Mouse (Mus musculus) yolk sac, embryonic 10.5 days (tissue): Measurements from ENCODE around the gene Noa1.

Experiments
- DNase-seq: peaks from one replicate; pipeline ENCODE4 v3.0.0-alpha.2; 2017; ENCODE audit warnings: low spot score

Noa1 gene

DNA sequence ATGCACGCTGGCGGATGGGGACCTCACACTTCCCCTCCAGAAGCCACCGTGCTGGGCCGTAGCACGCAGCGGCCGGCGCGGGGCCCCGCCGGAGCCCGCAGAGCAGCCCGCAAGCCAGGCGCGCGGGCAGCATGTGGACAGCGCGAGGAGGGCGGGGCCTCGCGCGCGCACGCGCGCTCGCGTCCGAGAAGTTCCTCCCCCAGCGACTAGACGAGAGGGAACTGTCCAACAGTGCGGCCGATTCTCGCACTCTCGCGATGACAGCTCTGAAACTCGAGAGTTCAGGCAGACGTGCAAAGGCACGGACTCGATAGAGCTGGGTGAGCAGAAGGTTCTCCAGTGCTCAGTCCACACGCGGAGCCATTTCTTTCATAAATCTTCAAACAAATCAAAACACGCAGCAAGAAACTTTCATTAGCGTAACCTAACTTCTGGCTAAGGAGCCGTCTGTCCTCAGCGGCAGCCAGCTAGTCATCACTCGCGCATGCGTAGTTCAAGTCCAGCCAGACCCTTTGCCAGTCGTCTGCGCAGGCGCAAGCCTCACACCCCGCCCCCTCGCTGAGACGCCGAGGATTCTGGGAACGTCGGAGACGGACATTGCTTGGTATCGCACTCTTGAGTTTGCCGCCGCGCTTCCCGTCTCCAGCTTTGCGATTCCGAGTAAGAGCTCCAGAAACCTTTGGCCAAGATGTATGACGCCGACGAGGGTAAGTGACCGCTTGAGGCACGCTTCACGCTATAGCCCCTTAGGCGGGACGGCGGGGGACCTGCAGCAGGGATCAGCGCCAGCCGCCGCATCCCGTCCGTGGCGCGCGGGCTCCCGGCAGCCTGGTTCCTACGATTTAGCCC lies at the start of gene Noa1, which contains the start of gene Polr2b:
Gene Noa1 (minus strand): TSS at position 161 of the 849 bp plus-strand sequence.
Gene Polr2b (plus strand): TSS at position 224 of the 849 bp plus-strand sequence.
- peak; percentile 98 for DNase-seq

DNA sequence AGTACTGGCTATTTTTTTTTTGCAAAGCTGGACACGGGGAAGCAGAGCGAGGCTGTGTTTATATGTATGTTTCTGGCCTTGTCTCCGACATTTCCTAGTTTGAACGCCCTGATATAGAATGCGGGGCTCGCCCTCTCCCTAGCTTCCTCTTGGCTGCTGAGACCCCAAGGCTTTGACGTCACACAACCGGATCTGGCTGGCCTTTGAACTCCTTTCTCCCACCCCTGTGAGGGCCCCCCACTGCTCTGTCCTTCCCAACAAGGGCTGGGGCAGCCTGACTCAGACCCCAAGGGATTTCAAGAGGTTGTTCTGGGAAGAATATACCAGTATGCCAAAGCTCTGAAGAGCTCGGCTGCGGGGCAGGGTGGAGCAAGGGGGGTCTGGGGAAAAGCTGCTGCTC lies 48.5 kb upstream of the Noa1 start:
- peak; percentile 69 for DNase-seq

DNA sequence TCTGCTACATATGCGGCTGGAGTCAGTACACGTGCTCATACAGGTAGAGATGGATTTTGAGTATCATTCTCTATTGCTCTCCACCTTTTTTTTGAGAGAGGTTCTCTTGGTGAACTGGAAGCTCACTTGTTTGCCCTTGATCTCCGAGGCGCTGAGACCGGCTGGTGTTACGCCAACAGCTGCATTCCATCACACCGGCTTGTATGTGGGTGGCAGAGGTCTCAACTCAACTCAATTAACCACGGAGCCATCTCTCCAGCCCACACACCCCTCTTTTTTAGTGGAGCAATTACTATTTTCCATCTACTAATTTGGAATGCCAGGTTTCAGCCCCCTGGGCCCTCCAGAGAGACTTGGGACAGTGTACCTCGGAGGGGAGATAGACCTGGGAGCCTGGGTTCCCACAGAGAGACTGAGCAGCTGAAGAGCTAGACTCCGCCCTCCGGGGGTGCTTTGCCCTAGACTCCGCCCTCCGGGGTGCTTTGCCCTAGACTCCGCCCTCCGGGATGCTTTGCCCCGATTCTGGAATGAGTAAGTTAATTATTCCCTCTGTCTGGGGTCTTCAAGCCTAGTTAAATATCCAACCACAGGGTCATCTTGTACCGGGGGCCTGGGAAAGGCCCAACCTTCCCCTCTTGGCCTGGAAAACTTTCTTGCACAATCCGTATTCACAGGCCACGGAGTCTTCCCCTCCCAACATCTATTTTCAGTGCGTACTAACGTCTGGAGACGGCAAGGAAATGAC lies 47.7 kb upstream of the Noa1 start:
- peak; percentile 69 for DNase-seq

DNA sequence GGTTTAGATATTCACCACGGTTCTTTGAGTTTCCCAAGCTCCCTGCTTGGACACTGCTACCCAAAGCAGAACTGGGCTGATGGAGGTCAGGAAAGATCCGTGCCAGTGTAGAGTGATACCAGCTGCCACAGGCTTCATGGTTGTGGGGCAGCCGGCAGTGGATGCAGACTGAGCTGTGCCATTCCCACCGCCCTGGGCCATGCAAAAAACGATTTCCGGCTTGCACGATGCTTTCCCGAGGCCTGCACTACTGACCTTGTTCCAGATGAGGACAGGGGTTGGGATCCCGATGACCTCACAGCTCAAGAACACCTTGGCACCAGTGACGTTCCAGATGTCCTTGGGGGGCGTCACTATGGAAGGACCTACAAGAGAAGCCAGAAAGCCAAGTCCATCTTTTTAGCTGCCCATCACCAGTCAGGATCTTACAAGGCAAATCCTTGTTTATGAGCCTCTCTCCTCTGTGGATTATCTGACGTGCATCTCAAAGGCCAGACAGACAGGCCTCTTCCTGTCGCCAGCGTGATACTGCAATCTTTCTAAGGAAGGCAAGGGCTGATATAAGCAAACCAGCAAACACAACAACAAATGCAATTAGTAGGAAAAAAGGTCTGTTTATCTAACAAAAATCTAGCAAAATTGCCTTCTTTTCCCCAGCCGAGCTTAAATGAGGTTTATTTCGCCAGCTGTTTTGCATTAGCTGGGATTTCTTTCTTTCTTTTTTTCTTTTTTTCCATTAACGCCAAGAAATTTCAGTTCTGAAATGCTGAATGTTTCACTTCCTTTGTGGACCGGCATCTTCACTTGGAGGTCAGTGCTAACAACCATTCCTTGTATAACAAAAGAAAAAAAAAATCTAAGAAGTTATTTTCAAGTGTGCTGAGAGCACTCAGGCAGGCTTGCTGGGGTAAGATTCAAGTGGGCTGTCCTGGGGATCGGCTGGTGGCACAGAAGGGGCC lies 45.7 kb upstream of the Noa1 start:
- no peak for DNase-seq

DNA sequence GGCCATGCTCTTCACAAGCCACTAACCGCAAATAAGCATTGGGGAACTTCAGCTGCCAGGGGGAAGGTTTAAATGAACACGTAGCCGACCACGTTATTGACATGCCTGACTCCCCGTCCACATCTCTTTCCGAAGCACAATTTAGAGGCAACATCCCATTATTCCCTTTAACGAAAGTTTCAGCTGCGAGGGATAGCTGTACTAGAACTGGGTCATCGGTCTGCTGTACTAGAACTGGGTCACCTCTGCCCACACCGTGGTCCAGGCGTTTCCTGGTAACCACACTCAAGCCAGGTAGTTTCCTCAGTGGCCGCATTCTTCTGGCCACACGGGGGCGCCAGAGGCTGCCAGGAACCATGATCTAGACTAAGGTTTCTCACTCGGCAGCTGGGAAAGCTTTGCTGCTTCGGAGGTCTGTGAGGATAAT lies 44.5 kb upstream of the Noa1 start:
- DNase-seq = peak; percentile 71

DNA sequence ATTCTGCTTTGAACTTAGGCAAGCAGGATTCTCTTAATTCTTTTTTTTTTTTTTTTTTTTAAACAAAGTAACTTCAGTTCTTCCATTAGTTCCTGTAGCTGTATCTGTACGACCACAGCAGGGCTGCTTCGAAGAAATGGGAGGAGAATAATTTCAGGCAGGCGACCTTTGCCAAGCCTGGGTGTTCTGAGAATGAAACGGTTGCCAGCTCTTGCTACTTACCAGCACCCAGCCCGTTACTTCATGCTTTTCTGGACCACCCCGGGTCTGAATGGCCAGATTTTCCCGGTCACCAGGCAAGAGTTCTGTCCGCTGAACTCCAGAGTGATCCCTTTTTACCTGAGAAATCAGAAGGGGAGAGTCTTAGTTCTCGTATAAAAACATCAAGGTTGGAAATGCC lies 41.8 kb upstream of the Noa1 start:
- no peak for DNase-seq

DNA sequence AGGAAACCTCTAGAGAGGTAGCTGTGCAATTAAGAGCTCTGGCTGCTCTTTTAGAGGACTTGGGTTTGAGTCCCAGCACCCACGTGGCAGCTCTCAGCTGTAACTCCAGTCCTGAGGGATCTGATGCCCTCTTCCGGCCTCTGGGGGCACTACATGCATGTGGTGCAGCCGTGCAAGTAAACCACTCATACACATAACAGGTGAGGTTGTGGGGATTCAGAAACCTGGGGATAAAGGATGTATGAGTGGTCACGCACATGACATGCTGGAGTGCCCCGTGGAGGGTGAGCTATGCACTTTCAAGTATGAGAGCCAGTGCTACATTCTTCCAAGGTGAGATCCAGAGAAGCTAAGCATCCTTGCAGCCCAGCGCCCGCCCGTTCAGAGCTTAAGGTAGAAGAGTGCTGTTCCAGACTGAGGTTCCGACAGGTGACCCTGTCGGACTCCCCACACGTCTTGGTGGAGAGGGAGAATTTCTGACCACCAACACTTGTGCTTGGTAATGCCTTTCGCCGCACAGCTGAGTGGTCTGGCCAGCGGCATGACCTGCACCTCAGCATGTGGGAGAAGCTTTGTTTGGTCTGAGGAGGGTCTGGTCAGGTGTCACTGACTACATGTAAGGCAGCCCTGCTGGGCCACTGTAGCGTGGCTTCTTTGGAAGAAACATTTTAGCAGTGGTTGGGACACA lies 40.2 kb upstream of the Noa1 start:
- DNase-seq = no peak

DNA sequence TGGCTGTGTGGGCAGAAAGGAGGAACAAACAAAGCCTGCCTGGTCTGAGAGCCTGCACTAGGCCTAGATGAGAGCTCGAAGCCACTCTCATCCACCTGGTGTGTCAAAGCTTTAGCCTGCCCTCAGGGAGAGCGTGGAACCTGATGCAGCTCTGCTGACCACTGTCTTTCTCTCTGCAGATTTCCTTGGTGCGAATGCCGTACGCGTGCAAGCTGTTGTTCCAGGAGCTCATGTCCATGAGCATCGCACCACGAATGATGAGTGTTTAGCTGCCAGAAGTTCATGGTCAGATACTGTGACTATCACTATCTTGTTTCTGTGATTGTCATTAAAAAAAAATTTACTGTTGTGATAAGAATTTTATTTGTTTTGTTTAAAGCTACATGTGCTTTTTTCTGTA lies 39.0 kb upstream of the Noa1 start:
- no peak for DNase-seq

DNA sequence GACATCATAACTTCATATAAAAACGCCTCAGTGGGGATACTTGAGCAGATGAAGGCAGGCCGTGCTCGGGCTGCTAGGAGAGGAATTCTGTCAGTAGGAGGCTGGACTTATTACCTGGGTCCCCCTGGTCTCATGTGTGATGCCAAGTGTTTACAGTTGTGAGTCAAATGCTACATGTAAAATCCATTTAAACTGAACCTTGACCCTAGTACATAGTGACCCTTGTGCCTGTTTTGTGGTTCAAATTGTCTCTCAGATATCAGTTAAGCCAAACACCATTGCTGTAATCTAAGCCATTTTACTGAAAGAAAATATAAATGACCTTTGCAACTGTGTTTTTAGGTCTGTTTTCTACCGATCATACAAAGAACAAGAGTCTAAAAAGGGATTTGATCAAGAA lies 30.1 kb upstream of the Noa1 start:
- DNase-seq = no peak

DNA sequence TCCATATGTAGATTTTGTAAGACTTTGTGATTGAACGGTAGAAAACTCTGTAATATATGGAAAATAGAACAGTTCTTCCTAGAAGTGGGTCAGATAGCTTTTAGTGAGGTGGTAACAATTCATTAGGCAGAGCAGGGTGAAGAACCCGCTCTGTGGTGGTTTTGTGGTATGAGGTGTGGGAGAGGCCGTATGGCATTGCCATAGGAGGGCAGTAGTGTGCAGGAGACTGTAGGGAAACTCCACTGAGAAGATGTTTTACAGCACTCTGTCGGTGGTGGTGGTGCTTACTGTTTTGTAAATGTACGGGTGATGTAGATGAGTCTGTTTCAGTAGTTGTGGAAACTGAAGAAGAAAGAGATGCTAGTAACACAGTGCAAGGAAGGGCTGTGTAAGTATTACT lies 20.3 kb upstream of the Noa1 start:
- no peak for DNase-seq

DNA sequence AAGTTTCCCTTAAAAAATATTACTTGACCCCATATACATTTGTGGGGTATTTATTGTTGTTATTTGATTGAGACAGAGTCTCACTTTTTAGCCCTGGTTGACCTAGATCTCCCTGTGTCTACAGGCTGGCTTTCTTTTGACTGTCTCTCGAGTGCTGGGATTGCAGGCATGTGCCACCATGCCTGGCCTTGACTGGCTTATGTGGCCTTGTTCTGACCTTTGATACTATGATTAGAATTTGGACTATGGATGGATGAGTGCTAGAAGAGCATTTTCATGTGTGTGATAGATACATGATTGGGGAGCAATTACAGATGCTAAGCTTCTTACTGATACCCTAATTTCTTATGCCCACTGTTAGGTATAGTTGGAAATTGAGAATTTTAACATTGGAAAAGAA lies 15.1 kb upstream of the Noa1 start:
- no peak for DNase-seq

DNA sequence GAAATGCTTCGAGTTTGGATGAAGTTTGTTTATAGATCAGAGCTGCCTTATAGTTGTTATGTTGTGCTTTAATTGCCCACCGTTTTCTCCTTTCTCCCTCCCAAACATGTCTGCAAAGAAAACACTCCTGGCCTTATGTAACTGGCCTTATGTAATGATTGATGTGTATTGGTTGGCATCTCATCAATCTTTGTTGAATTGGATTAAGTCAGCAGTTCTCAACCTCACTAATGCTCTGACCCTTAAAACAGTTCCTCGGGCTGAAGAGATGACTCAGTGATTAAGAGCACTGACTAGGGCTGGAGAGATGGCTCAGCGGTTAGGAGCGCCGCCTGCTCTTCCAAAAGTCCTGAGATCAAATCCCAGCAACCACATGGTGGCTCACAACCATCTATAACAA lies 5.1 kb upstream of the Noa1 start:
- DNase-seq = no peak

DNA sequence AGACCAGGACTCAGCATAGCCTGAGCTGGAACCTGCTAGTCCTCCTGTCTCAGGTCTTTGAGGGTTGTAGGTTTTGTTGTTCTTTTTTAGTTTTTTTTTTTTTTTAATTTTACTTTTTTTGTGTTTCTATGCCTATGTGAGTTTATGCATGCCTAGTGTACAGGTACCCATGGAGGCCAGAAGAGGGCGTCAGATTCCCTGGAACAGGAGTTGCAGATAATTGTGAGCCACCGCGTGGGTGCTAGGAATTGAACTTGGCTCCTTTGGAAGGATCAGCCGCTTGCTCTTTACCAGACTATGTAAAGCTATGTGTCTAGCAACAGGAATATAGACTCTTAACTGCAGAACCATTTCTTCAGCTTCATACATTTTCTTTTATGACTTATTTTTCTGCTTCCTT lies 4.3 kb upstream of the Noa1 start:
- DNase-seq = no peak

DNA sequence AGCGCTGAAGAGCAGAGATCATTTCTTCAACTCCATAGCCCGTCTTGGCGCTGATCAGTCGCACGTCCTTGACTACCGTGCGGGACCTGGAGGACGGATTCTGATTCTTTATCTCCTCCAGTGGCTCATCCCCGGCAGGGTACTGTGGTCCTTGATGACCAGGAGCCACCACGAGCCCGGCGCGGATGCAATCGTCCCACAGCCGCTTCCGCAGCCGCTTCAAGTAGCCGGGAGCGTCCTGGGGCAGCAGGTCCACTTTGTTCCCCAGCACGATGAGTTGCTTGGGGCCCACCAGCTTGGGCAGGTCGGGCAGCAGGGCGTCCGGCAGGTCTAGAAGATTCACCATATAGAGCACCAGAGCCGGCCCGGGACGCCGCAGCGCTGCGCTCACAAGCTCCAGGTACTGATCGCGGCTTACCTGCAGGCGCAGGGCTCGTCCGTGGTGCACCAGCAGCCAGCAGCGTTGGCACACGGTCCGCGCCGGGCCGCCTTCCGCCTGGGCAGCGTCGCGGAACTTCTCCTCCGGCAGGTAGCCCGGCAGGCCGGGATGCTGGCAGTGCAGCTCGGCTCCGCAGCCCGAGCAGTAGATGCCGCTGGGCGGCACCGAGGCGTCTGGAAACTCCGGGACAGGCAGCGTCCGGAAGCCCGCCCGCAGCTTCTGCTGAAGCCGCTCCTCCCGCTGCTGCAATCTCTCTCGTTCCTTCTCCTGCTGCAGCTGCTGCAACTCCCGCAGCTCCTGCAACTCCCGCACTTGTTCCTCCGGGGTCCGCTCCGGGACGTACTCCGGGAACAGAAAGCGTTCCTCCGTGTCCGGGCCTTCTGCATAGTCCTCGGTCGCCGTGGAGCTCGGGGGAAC lies 605 bp downstream of the Noa1 start:
- DNase-seq = peak; percentile 20

DNA sequence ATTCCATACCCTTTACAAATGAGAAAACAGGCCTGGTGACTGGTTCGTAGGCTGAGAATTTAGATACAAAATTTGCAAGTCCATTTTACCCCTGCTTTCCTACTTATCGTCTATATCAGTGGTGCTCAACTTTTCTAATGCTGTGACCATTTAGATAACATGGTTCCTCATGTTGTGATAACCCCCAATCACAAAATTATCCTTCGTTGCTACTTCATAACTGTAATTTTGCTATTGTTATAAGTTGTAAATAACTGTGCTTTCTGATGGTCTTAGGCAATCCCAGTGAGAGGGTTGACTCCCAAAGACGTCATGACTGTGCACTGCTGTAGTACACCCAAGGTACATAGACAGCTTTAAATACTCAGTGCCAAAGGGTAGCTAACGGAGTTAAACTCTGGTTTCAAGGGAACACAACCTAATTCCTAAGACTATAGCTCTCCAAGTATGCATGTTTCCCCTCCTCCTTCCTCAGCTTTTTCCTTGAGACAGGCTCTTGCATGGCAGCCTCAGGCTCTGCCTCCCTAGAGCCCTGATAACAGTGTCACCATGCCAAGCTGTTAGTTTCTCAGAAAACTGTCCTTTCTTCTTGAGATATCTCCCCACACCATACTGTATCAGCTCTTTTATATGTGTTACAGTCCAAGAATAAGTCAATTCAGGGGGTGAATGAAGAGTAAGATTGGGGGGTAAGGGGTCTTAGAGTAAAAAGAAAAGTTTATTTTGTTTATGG lies 1.9 kb downstream of the Noa1 start:
- no peak for DNase-seq

DNA sequence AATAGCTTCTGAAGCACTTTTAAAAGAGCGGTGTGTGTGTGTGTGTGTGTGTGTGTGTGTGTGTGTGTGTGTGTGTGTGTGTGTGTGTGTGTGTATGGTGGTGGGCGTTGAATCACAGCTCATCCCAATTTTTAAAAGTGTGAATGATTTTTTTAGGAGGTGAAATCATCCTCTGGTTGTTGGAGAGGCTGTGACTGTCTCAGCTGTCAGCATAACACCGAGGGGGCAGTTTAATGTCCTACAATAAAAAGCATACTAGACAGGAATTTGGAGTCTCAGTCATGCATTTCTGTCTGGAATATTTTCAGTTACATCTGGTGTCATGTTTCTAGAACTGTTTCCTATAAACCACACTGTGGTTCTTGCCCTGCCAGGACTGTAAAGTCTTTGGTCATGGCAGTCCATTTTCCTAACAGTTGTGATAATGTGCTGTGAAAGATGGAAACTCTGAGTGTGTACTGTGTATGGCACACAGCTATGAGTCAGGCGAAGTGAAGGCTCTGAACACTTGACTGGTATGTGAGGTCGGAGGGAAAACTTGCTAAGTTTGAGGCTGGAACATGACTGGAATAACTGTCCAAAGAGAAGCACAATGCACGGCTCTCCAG lies 8.5 kb downstream of the Noa1 start:
- DNase-seq = no peak

DNA sequence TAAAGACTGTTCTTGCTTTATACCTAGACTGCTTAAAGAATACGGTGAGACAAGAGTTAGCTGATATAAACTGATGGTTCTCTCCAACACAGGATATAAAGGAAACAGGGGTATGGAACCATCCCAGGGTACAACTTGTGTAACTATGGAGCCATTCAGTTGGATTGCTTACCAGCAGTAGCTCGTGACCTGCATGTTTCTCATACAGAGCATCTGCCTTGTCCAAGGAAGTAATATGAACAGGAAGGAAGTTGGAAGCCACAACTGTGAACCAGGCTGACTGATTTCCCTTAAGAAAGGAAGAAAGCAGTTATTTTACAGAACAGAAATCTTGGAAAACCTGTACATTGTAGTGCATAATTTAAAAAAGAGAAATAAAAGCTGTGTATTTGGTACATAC lies 10.4 kb downstream of the Noa1 start:
- no peak for DNase-seq

DNA sequence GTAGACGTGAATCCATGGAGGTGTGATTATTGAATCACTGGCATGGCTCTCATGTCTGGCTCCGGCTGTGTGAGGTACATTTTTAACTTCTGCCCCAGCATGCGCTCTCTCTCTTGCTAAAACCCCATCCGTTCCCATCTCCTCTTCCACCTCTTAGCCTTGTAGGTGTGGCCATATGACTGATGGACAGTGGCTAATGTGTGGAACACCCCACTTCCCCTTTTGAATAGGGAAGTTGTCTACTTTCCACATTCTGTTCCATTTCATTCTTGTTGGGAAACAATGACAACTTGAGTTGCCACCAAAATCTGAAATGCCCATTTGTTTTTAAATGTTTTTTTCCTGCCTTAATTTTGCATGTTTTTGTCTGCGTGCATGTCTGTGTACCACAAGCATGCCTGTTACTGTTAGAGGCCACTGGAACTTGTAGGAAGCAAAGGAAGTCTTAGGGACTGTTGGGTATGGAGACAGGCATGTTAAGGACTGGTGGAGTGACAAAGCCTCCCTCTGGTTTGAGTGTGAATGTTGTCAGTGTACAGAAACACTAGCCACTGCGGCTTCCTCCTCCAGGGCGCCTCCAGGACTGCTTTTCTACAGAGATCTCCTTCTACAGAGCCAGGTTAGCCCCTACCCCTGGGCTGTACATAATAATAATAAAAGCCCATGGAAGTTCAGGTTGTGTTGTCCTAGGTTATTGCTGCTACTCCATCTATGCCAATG lies 16.9 kb downstream of the Noa1 start:
- no peak for DNase-seq

DNA sequence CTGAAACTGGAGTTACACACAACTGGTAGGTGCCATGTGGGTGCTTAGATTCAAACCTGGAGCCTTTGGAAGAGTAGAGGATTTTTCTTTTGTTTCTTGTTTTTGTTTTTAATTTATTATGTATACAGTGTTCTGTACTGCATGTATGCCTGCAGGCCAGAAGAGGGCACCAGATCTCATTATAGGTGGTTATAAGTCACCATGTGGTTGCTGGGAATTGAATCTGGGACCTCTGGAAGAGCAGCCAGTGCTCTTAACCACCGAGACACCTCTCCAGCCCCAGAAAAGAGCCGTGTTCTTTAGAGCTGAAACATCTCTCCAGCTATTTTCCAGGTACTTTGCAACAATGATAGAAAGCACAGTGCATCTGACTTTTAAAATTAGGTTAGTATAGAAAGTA lies 19.3 kb downstream of the Noa1 start:
- no peak for DNase-seq
